Mouse (Mus musculus) brain, embryonic 14.5 days (tissue): ENCODE results near the gene Eif5a.

Experiments used
- CTCF ChIP-seq: fragments of 200-500 bp; IDR thresholded peaks from 2 replicates; pipeline ENCODE4 v1.5.1; 2012; ENCODE audit warnings: inconsistent platforms, mild to moderate bottlenecking, moderate library complexity, borderline replicate concordance; ENCODE audit not compliant: insufficient read depth, insufficient read length; ENCODE audit errors: extremely low read depth
- POLR2A ChIP-seq: fragments of 200-500 bp; IDR thresholded peaks from 2 replicates; pipeline ENCODE4 v1.6.1; 2012; ENCODE audit warnings: mild to moderate bottlenecking, inconsistent platforms, borderline replicate concordance; ENCODE audit not compliant: poor library complexity, insufficient read depth, insufficient read length, severe bottlenecking; ENCODE audit errors: extremely low read depth

DNA sequence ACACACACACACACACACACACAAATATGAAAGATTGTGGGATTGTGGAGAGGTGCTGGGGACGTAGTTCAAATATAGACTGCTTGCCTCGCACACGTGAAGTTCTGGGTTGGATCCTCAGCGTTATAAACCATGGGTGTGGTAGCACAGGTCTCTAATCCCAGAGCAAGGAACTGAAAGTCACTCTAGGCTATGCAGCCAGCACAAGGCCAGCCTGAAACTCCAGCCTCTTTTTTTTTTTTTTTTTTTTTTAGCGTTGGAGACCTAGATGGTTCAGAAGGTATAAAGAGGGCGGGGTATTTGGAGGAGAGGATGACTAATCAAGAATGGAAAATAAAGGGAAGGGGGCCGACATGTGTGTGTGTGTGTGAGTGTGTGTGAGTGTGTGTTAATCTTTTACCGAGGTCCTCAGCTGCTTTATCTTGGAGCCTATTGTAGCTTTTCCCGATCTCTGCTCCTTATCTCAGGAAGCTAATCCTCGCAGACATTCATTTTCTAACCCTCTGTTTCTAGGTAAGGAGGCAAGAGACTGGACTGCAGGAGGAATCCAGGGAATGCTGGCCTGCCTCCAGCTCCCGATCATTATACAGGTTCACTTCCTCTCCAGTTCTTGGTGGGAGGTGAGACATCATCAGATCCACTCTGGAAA is 31.6 kb upstream of the Eif5a start:
- TF ChIP-seq CTCF = no peak
- no peak for TF ChIP-seq POLR2A
